Mouse (Mus musculus): Measurements from ENCODE around the gene Hist1h4f. TPM values are rescaled to one million over a fixed set of nuclear protein-coding genes. Genes with fewer than 3 reads are reported as not detected.
"Not testable (repeated sequence)": the region's sequence is repeated elsewhere in the genome, so short reads cannot be mapped to it uniquely, and the experiment has no call there.

Hist1h4f gene
- polyA plus RNA-seq, 1 experiment from 2014 or later = 1.6 TPM

DNA sequence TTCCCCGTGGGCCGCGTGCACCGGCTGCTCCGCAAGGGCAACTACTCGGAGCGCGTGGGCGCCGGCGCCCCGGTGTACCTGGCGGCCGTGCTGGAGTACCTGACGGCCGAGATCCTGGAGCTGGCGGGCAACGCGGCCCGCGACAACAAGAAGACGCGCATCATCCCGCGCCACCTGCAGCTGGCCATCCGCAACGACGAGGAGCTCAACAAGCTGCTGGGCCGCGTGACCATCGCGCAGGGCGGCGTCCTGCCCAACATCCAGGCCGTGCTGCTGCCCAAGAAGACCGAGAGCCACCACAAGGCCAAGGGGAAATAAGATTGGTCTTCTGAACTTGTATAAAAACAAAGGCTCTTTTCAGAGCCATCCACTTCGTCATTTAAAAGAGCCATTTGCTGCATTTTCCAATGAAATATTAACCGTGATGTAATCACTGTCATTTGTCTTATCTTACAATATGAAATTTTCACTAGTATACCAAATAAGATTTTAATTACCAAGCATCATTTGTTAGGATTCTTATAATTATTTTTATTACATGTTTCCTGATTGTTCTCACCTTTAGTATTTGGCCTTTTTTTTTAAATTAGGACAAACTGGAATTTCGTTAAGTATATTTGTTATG is 23.2 kb upstream of the Hist1h4f start:
- whole genome bisulfite sequencing (ENCODE audit: insufficient replicate concordance) = under 1% methylated on average over 11 of the region's 39 CpGs
- ATAC-seq = not testable (repeated sequence)

DNA sequence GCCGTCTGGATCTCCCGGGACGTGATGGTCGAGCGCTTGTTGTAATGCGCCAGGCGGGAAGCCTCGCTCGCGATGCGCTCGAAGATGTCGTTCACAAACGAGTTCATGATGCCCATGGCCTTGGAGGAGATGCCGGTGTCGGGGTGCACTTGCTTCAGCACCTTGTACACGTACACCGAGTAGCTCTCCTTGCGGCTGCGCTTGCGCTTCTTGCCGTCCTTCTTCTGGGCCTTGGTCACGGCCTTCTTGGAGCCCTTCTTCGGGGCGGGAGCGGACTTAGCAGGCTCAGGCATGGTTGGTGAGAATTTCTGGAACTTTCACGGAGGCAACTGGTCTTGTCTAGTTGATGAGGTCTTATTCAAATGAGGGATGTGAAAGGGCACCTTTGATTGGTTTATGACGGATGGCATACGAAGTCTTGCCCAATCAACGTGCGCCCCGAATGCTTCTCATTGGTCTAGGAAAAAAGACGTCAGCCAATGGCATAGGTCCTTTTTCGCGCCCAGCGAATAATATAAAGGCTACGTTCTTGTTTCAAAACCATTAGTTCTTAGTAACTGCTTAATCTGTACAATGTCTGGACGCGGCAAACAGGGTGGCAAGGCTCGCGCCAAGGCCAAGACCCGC is 22.6 kb upstream of the Hist1h4f start, which contains the start of the genes Hist1h2bf and Hist1h2ad:
TSS of gene Hist1h2bf (minus strand) at position 299 of the 627 bp plus-strand sequence.
TSS of gene Hist1h2ad (plus strand) at position 484 of the 627 bp plus-strand sequence.
- peaks cover 45% of the 10 kb centered on the region for H3K4me1 ChIP-seq
- H3K36me3 ChIP-seq; H3K27me3 ChIP-seq (replicated peaks); H3K9me3 ChIP-seq (replicated peaks): not testable (repeated sequence)
- WGBS (ENCODE audit: insufficient replicate concordance) = under 1% methylated on average over 42 of the region's 42 CpGs
- H3K27ac ChIP-seq = peak within 1 kb of the TSS; percentile 99
- peak within 1 kb of the TSS; percentile 90 for H3K9ac ChIP-seq
- H3K4me3 ChIP-seq = peak within 1 kb of the TSS; percentile 63
- ATAC-seq = peak; percentile 79
- H3K4me2 ChIP-seq = peak within 1 kb of the TSS; percentile 79

More for the DNA sequence above, 23.2 kb upstream of the Hist1h4f start:
- Histone ChIP-seq H3K4me1 (peaks cover 42% of the 10 kb centered on the region), H3K27ac (peak overlapping the region; percentile 99), H3K9ac (peak overlapping the region; percentile 90), H3K4me2 (peak overlapping the region; percentile 79), H3K4me3 (peak overlapping the region; percentile 63)
- not testable (repeated sequence) for H3K9me3 ChIP-seq (replicated peaks); H3K36me3 ChIP-seq; H3K27me3 ChIP-seq (replicated peaks)

DNA sequence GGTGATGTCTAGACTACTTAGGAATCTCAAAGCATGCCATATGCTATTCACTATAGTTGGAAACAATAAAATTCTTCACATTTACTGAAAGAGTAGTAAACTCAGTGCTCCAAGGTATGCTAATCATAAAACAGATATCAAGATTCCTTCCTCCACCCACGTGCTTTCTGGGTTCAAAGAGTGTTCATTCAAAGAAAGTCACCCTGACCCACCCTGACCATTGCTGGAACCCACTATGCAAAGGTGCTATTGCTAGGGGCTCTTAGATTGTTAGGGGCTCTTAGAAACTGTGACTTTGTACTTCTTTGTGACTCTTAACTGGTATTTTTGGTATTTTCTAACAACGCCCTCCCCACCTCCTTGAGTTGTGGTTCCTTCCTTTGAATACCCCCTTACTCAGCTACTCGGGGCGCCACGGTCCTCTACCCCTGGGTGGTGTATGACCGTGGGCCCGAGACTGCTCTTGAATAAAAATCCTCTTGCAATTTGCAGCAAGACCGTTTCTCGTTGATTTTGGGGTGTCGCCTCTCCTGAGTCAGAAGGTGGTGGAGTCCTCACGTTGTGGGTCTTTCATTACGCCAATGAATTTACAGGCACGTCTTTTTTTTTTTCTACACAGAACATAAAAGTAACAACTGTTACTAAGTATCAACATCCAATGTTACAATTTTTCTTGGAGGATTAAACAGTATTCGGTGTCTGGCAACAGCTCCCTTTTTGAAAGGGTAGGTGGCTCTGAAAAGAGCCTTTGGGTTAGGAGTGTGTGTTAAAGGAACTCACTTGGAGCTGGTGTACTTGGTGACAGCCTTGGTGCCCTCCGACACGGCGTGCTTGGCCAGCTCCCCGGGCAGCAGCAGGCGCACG is 21.8 kb upstream of the Hist1h4f start:
- not testable (repeated sequence) for H3K36me3 ChIP-seq; H3K27me3 ChIP-seq (replicated peaks); H3K9me3 ChIP-seq (replicated peaks); ATAC-seq
- peak overlapping the region; percentile 58 for H3K4me3 ChIP-seq
- WGBS (ENCODE audit: insufficient replicate concordance) = 6% methylated on average over 20 of the region's 20 CpGs
- H3K27ac ChIP-seq = peak overlapping the region; percentile 99
- peak overlapping the region; percentile 79 for H3K4me2 ChIP-seq
- peak overlapping the region; percentile 85 for H3K9ac ChIP-seq
- peaks cover 42% of the 10 kb centered on the region for H3K4me1 ChIP-seq

DNA sequence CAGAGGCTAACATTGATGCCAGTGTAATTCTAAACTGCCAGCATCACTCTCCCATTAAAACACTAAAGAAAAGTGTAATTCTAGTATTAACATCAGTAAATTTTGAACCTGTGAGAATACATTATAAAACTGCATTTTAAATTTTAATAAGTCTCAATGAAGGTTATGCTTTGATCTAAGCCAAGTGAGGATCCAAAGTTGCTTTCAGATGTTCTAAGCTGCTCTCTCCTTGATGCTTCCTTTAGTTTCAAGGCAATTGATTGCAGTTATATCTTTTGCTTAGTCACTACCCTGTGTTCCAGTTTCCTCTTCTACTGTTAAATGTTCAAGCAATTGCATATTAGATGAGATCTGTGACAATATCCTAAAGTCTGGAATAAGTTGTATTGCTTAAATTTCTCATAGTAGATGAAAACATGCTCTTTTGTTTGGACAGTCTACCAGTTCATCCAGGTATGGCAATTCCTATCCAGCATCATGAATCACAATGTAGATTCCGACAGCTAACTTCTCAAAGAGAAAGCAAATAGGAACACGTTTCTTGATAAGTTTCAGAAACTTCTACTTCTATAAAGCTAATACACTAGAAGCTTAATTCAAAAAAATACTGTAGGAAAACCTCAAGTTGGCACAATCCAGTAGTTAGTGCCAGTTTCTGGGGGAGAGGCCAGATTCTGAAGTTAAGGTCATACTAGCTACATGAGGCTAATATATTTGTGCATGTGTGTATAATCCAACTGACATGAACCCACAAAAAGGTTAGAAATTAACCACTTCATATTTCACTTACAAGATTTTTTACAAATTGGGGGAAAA is 21.0 kb upstream of the Hist1h4f start:
- H3K4me1 ChIP-seq = peaks cover 42% of the 10 kb centered on the region
- WGBS (ENCODE audit: insufficient replicate concordance) = 23% methylated on average over 2 of the region's 2 CpGs
- no peaks in the 10 kb centered on the region for H3K9me3 ChIP-seq (replicated peaks)
- peak overlapping the region; percentile 58 for H3K4me3 ChIP-seq
- peak overlapping the region; percentile 85 for H3K9ac ChIP-seq
- ATAC-seq = no peak
- no peaks in the 10 kb centered on the region for H3K27me3 ChIP-seq (replicated peaks)
- no peaks in the 10 kb centered on the region for H3K36me3 ChIP-seq
- peak overlapping the region; percentile 99 for H3K27ac ChIP-seq
- peak overlapping the region; percentile 79 for H3K4me2 ChIP-seq

DNA sequence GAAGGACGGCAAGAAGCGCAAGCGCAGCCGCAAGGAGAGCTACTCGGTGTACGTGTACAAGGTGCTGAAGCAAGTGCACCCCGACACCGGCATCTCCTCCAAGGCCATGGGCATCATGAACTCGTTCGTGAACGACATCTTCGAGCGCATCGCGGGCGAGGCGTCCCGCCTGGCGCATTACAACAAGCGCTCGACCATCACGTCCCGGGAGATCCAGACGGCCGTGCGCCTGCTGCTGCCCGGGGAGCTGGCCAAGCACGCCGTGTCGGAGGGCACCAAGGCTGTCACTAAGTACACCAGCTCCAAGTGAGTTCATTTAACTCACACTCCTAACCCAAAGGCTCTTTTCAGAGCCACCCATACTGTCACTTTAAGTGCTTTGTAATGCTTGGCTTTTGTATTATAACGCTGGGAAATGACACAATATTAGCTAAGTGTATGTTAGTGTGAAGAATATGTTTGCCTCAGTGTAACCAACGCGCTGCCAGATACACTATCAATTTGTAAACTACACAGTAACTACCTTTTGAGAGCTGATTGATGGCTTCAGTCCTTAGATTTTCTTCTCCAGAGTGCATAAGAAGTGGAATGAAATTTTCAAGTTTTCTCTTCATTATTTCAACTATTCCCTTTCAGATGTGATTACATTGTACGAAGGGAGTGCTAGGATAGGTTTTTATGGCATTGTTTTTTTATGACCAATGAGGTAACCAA is 20.2 kb upstream of the Hist1h4f start:
- not testable (repeated sequence) for H3K27me3 ChIP-seq (replicated peaks); H3K9me3 ChIP-seq (replicated peaks); H3K36me3 ChIP-seq
- Histone ChIP-seq H3K9ac (peak overlapping the region; percentile 85), H3K4me3 (peak overlapping the region; percentile 58), H3K4me2 (peak overlapping the region; percentile 79), H3K27ac (peak overlapping the region; percentile 99), H3K4me1 (peaks cover 39% of the 10 kb centered on the region)
- WGBS (ENCODE audit: insufficient replicate concordance) = under 1% methylated on average over 13 of the region's 34 CpGs
- ATAC-seq = peak; percentile 6; the same call in 1 of the 2 replicates

DNA sequence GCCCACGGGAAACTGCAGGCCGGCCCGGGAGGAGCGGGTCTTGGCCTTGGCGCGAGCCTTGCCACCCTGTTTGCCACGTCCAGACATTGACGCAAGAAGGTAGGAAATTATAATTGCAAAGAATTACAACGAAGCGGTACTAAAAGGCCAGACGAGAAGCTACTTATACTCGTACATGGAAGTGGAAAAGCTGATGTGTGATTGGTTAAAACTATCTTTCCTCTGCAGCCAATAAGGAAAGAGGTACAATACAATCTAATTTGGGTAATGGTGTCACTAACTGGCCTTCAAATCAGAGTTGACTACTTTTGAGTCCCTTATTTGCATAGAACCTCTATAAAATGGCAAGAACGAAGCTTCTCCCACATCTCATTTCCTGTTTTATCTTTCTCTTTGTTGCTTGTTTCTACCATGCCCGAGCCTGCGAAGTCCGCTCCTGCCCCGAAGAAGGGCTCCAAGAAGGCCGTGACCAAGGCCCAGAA is 19.6 kb upstream of the Hist1h4f start, which contains the start of the genes Hist1h2ae and Hist1h2bg:
TSS of gene Hist1h2ae (minus strand) at position 199 of the 482 bp plus-strand sequence.
TSS of gene Hist1h2bg (plus strand) at position 375 of the 482 bp plus-strand sequence.
- H3K36me3 ChIP-seq = no peaks in the 10 kb centered on the region
- ATAC-seq = peak; percentile 81
- no peaks in the 10 kb centered on the region for H3K27me3 ChIP-seq (replicated peaks)
- H3K4me2 ChIP-seq = peak within 1 kb of the TSS; percentile 79
- H3K4me3 ChIP-seq = peak within 1 kb of the TSS; percentile 58
- H3K27ac ChIP-seq = peak within 1 kb of the TSS; percentile 99
- peaks cover 35% of the 10 kb centered on the region for H3K4me1 ChIP-seq
- peak within 1 kb of the TSS; percentile 85 for H3K9ac ChIP-seq
- under 1% methylated on average over 18 of the region's 18 CpGs for WGBS (ENCODE audit: insufficient replicate concordance)
- H3K9me3 ChIP-seq (replicated peaks) = no peaks in the 10 kb centered on the region

DNA sequence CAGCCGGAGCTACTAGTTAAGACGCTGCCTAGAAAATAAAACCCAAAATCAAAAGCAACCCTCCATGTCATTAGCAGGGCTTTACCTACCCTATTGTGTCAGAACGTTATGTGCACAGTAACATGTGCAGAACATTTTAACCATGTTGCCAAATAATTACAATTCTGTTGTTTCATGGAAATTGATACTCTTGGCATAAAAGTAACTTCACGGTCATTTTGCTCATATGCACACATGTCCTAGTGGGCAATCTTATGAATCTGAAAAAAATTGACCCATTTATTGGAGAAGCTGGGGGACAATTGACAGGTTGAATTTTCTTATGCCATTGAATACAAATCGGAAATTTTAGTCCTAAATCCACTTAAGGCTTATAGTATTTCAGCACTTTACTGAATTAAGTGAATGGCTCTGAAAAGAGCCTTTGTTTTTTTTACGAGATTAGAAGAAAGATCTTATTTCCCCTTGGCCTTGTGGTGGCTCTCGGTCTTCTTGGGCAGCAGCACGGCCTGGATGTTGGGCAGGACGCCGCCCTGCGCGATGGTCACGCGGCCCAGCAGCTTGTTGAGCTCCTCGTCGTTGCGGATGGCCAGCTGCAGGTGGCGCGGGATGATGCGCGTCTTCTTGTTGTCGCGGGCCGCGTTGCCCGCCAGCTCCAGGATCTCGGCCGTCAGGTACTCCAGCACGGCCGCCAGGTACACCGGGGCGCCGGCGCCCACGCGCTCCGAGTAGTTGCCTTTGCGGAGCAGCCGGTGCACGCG is 19.0 kb upstream of the Hist1h4f start:
- WGBS (ENCODE audit: insufficient replicate concordance) = 2% methylated on average over 27 of the region's 41 CpGs
- H3K4me2 ChIP-seq = peak overlapping the region; percentile 79
- not testable (repeated sequence) for H3K27me3 ChIP-seq (replicated peaks); ATAC-seq; H3K36me3 ChIP-seq; H3K9me3 ChIP-seq (replicated peaks)
- peak overlapping the region; percentile 99 for H3K27ac ChIP-seq
- peak overlapping the region; percentile 44 for H3K4me3 ChIP-seq
- peaks cover 40% of the 10 kb centered on the region for H3K4me1 ChIP-seq
- H3K9ac ChIP-seq = peak overlapping the region; percentile 75

DNA sequence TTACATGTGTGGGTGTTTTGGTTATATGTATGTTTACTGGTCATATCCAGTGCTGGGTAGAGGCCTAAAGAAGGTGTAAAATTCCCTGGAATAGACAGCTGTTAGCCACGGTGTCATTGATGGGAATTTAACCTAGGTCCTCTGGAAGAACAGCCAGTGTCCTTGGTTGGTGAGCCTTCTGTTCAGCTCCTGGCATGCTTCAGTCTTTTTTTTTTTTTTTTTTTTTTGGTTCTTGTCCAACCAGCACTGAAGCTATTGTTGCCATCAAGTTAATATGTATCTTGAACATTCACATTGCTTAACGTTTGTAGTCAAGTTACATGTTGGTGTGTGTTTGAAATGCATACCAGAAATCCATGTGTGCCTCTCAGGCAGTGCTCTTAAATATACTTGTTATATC is 13.0 kb upstream of the Hist1h4f start:
- no peak overlapping the region for H3K4me2 ChIP-seq
- H3K36me3 ChIP-seq = no peaks in the 10 kb centered on the region
- H3K4me1 ChIP-seq = peaks cover 55% of the 10 kb centered on the region
- H3K4me3 ChIP-seq = no peak overlapping the region
- WGBS (ENCODE audit: insufficient replicate concordance) = 79% methylated on average over 2 of the region's 2 CpGs
- H3K9ac ChIP-seq = peak overlapping the region; percentile 31; the same call in 1 of the 2 replicates
- no peak for ATAC-seq
- H3K27ac ChIP-seq = peak overlapping the region; percentile 99
- no peaks in the 10 kb centered on the region for H3K9me3 ChIP-seq (replicated peaks)
- H3K27me3 ChIP-seq (replicated peaks) = no peaks in the 10 kb centered on the region

DNA sequence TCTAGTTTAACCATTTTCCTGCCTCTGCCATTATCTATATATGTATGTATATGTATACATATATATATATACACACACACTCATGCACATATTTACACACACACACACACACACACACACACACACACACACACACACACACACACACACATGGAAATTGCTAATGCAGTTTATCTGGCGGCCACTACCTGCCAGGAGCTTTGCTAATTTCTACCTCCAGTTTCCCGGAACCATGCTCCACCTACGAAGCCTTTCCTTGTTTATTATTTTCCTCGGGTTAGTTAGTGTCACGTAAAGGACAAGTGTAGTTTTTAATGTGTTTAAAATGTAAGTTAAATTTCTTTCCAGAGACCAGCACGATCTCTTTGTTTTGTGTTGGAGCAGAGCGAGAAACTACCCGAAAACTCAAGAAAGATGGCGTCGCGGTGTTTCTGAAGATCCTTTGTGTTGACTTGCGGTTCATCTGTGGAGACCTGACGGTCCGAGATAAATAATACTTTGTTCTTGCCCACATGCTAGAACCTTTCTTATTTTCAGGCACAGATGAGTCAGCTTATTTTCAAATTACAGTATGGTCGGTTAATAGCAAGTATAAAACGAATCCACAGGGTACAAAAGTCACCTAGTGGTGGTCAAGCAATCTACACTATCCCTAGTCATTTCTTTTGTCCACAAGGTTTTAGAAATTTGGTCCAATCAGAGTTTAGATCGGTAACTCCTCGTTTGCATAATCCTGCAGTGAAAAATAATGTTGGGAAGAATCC is 11.4 kb upstream of the Hist1h4f start:
- Histone ChIP-seq H3K36me3 (no peaks in the 10 kb centered on the region), H3K9me3 (replicated peaks) (no peaks in the 10 kb centered on the region), H3K4me2 (peak overlapping the region; percentile 82), H3K27me3 (replicated peaks) (no peaks in the 10 kb centered on the region), H3K4me1 (peaks cover 51% of the 10 kb centered on the region), H3K9ac (peak overlapping the region; percentile 77), H3K4me3 (peak overlapping the region; percentile 53), H3K27ac (peak overlapping the region; percentile 99)
- 5% methylated on average over 18 of the region's 18 CpGs for WGBS (ENCODE audit: insufficient replicate concordance)
- no peak for ATAC-seq

All from liver, embryonic 12.5 days (tissue).